Mouse (Mus musculus) activated CD4-positive, CD25-positive, alpha-beta regulatory T cell, adult 4 months (primary cell): ENCODE data around the gene Grap2. TPM values are rescaled to one million over a fixed set of nuclear protein-coding genes. Genes with fewer than 3 reads are reported as not detected.
A peak's percentile ranks its signal among the peaks of the same experiment; 100 is the strongest.

ENCODE experiments used
- ATAC-seq: one replicate; pipeline ENCODE4 v1.8.0; 2017
- polyA plus RNA-seq, 2 experiments: library from polyadenylated mRNA; unstranded; fragments of 100-300 nt; shearing (Covaris generic); gene quantifications; one replicate each; pipeline ENCODE4 v1.2.1; 2017

Gene Grap2
- polyA plus RNA-seq, 2 experiments from 2014 or later = 43.4 to 46.5 TPM

- ATAC-seq = peak; percentile 63
Measured at GRCm38 (mm10) chr15:80602487-80602886, 30.1 kb downstream of the Grap2 start.

- no peak for ATAC-seq
Measured at GRCm38 (mm10) chr15:80604026-80604425, 31.6 kb downstream of the Grap2 start.

- peak; percentile 22 for ATAC-seq
Measured at GRCm38 (mm10) chr15:80607970-80608369, 35.6 kb downstream of the Grap2 start.

GRCm38 (mm10) chr15:80610335-80610734 is 37.9 kb downstream of the Grap2 start:
- ATAC-seq = no peak

GRCm38 (mm10) chr15:80611478-80611877 is 39.1 kb downstream of the Grap2 start:
- peak; percentile 58 for ATAC-seq

GRCm38 (mm10) chr15:80613904-80614303 is 41.5 kb downstream of the Grap2 start:
- ATAC-seq = no peak

GRCm38 (mm10) chr15:80614500-80615289 is 42.3 kb downstream of the Grap2 start:
- ATAC-seq = no peak

GRCm38 (mm10) chr15:80615290-80615570 is 42.8 kb downstream of the Grap2 start:
- no peak for ATAC-seq

GRCm38 (mm10) chr15:80615636-80616383 is 43.4 kb downstream of the Grap2 start:
- no peak for ATAC-seq

- ATAC-seq = no peak
Measured at GRCm38 (mm10) chr15:80617839-80618238, 45.4 kb downstream of the Grap2 start.

- no peak for ATAC-seq
Measured at GRCm38 (mm10) chr15:80619166-80619565, 46.8 kb downstream of the Grap2 start.

GRCm38 (mm10) chr15:80619786-80620185 is 47.4 kb downstream of the Grap2 start:
- peak; percentile 62 for ATAC-seq

- ATAC-seq = no peak
Measured at GRCm38 (mm10) chr15:80620371-80620770, 48.0 kb downstream of the Grap2 start.

GRCm38 (mm10) chr15:80623171-80623837 is 50.9 kb downstream of the Grap2 start:
- ATAC-seq = no peak

- no peak for ATAC-seq
Measured at GRCm38 (mm10) chr15:80626472-80626871, 54.1 kb downstream of the Grap2 start.

GRCm38 (mm10) chr15:80630147-80630546 is 57.8 kb downstream of the Grap2 start:
- peak; percentile 58 for ATAC-seq

GRCm38 (mm10) chr15:80630711-80631110 is 58.3 kb downstream of the Grap2 start:
- no peak for ATAC-seq

- no peak for ATAC-seq
Measured at GRCm38 (mm10) chr15:80631311-80631710, 58.9 kb downstream of the Grap2 start.

GRCm38 (mm10) chr15:80632280-80632893 is 60.0 kb downstream of the Grap2 start:
- ATAC-seq = peak; percentile 8

GRCm38 (mm10) chr15:80634391-80635193 is 62.2 kb downstream of the Grap2 start:
- no peak for ATAC-seq

GRCm38 (mm10) chr15:80636757-80637372 is 64.5 kb downstream of the Grap2 start:
- no peak for ATAC-seq
